Mouse (Mus musculus) CH12.LX (cell line): ENCODE data around the gene Zfp36l1. TPM values are rescaled to one million over a fixed set of nuclear protein-coding genes. Genes with fewer than 3 reads are reported as not detected.

Source experiments
- DNase-seq: peaks from one replicate; pipeline ENCODE4 v3.0.0-alpha.2; 2013; ENCODE audit errors: extremely low read depth
- H3K27ac ChIP-seq: 2 replicates; pipeline ENCODE4 v1.5.1; 2012; ENCODE audit warnings: low read depth, mild to moderate bottlenecking, control low read depth, moderate library complexity; ENCODE audit not compliant: insufficient read depth
- H3K27me3 ChIP-seq: replicated peaks from 2 replicates; pipeline ENCODE3; 2012; ENCODE audit warnings: inconsistent platforms
- H3K36me3 ChIP-seq, 2 experiments: replicated peaks in 1 of 2; 2 replicates each; pipeline versions ENCODE3 to v1.6.1; 2012; ENCODE audit warnings: inconsistent platforms in 1 of 2, low read length in 1 of 2, mild to moderate bottlenecking in 1 of 2, mixed read lengths in 1 of 2, moderate library complexity in 1 of 2; ENCODE audit not compliant: control insufficient read depth in 1 of 2, insufficient read depth in 1 of 2
- H3K4me1 ChIP-seq, 2 experiments: 2 replicates each; pipeline ENCODE4 v1.6.1; 2012; ENCODE audit warnings: inconsistent platforms in 1 of 2, moderate library complexity in 1 of 2; ENCODE audit not compliant: insufficient read depth in 2 of 2, control insufficient read depth in 1 of 2
- H3K4me2 ChIP-seq: 2 replicates; pipeline ENCODE4 v1.6.1; 2012; ENCODE audit warnings: low read depth, mild to moderate bottlenecking, control low read depth; ENCODE audit not compliant: poor library complexity, insufficient read depth, severe bottlenecking
- H3K4me3 ChIP-seq, 3 experiments: fragments of 150-350 bp in 1 of 3; sonication (generic) in 1 of 3; replicated peaks in 1 of 3; 2 replicates each; pipeline versions ENCODE3 to v1.5.1; 2011 to 2012; ENCODE audit warnings: low read depth in 2 of 3, low read length in 2 of 3, mild to moderate bottlenecking in 2 of 3, moderate library complexity in 2 of 3, control low read depth in 1 of 3, improper control_type of control experiment in 1 of 3, inconsistent platforms in 1 of 3, mixed read lengths in 1 of 3; ENCODE audit not compliant: poor library complexity in 1 of 3
- H3K79me2 ChIP-seq: replicated peaks from 2 replicates; pipeline ENCODE4 v1.6.1; 2012; ENCODE audit warnings: mild to moderate bottlenecking, moderate library complexity; ENCODE audit not compliant: control insufficient read depth, poor library complexity, insufficient read depth, severe bottlenecking; ENCODE audit errors: extremely low read depth
- H3K9ac ChIP-seq: 2 replicates; pipeline ENCODE4 v1.6.1; 2012; ENCODE audit warnings: low read depth, mild to moderate bottlenecking, control low read depth, moderate library complexity; ENCODE audit not compliant: insufficient read depth
- H3K9me3 ChIP-seq: replicated peaks from 2 replicates; pipeline ENCODE3; 2012; ENCODE audit warnings: low read length, inconsistent platforms, mixed read lengths
- BHLHE40 ChIP-seq: IDR thresholded peaks from 2 replicates; pipeline ENCODE4 v1.6.1; 2011; ENCODE audit warnings: mild to moderate bottlenecking, low read depth, low read length, improper control_type of control experiment
- CHD1 ChIP-seq: IDR thresholded peaks from 2 replicates; pipeline ENCODE4 v1.6.1; 2012; ENCODE audit warnings: low read depth, low read length, improper control_type of control experiment, inconsistent platforms
- CHD2 ChIP-seq: IDR thresholded peaks from 2 replicates; pipeline ENCODE4 v1.6.1; 2011; ENCODE audit warnings: low read length, improper control_type of control experiment
- CTCF ChIP-seq, 2 experiments: IDR thresholded peaks in 1 of 2; conservative IDR thresholded peaks in 1 of 2; 2 replicates each; pipeline ENCODE4 v1.5.1; 2011 to 2012; ENCODE audit warnings: low read depth in 2 of 2, low read length in 2 of 2, improper control_type of control experiment in 1 of 2, inconsistent platforms in 1 of 2, mild to moderate bottlenecking in 1 of 2, moderate library complexity in 1 of 2
- E2F4 ChIP-seq: IDR thresholded peaks from 2 replicates; pipeline ENCODE4 v1.6.1; 2011; ENCODE audit warnings: low read depth, low read length, improper control_type of control experiment; ENCODE audit not compliant: insufficient replicate concordance
- ELF1 ChIP-seq: IDR thresholded peaks from 2 replicates; pipeline ENCODE4 v1.6.1; 2014; ENCODE audit warnings: low read depth, mild to moderate bottlenecking, inconsistent platforms, low read length, improper control_type of control experiment
- EP300 ChIP-seq: IDR thresholded peaks from 2 replicates; pipeline ENCODE4 v1.6.1; 2011; ENCODE audit warnings: low read length, improper control_type of control experiment
- ETS1 ChIP-seq: conservative IDR thresholded peaks from 2 replicates; pipeline ENCODE4 v1.6.1; 2012; ENCODE audit warnings: low read depth, mild to moderate bottlenecking, inconsistent platforms, low read length, improper control_type of control experiment, moderate library complexity
- GABPA ChIP-seq: IDR thresholded peaks from 2 replicates; pipeline ENCODE4 v1.6.1; 2012; ENCODE audit warnings: low read depth, low read length, improper control_type of control experiment, inconsistent platforms; ENCODE audit not compliant: insufficient replicate concordance
- HCFC1 ChIP-seq: IDR thresholded peaks from 2 replicates; pipeline ENCODE4 v1.6.1; 2012; ENCODE audit warnings: low read depth, mild to moderate bottlenecking, inconsistent platforms, low read length, improper control_type of control experiment
- IRF4 ChIP-seq: IDR thresholded peaks from 2 replicates; pipeline ENCODE4 v1.6.1; 2014; ENCODE audit warnings: low read depth, mild to moderate bottlenecking, inconsistent platforms, low read length, improper control_type of control experiment
- JUN ChIP-seq: IDR thresholded peaks from 2 replicates; pipeline ENCODE4 v1.6.1; 2011; ENCODE audit warnings: low read depth, mild to moderate bottlenecking, low read length, improper control_type of control experiment, moderate library complexity; ENCODE audit not compliant: insufficient read depth
- JUND ChIP-seq: conservative IDR thresholded peaks from 2 replicates; pipeline ENCODE4 v1.6.1; 2011; ENCODE audit warnings: low read depth, low read length, improper control_type of control experiment
- KAT2A ChIP-seq: IDR thresholded peaks from 2 replicates; pipeline ENCODE4 v1.6.1; 2012; ENCODE audit warnings: low read length, improper control_type of control experiment, inconsistent platforms; ENCODE audit not compliant: insufficient replicate concordance
- MAFK ChIP-seq: IDR thresholded peaks from 2 replicates; pipeline ENCODE4 v1.6.1; 2011; ENCODE audit warnings: low read length, improper control_type of control experiment; ENCODE audit not compliant: insufficient replicate concordance
- MAX ChIP-seq: IDR thresholded peaks from 2 replicates; pipeline ENCODE4 v1.6.1; 2011; ENCODE audit warnings: low read length, improper control_type of control experiment
- MAZ ChIP-seq: IDR thresholded peaks from 2 replicates; pipeline ENCODE4 v1.6.1; 2012; ENCODE audit warnings: low read depth, mild to moderate bottlenecking, inconsistent platforms, low read length, improper control_type of control experiment, moderate library complexity
- MEF2A ChIP-seq: IDR thresholded peaks from 2 replicates; pipeline ENCODE4 v1.6.1; 2014; ENCODE audit warnings: low read depth, mild to moderate bottlenecking, inconsistent platforms, low read length, improper control_type of control experiment, borderline replicate concordance
- MXI1 ChIP-seq: IDR thresholded peaks from 2 replicates; pipeline ENCODE4 v1.6.1; 2011; ENCODE audit warnings: mild to moderate bottlenecking, low read depth, low read length, improper control_type of control experiment
- NELFE ChIP-seq: IDR thresholded peaks from 2 replicates; pipeline ENCODE4 v1.6.1; 2011; ENCODE audit warnings: low read depth, low read length, improper control_type of control experiment
- NRF1 ChIP-seq: IDR thresholded peaks from 2 replicates; pipeline ENCODE4 v1.6.1; 2014; ENCODE audit warnings: low read depth, mild to moderate bottlenecking, inconsistent platforms, low read length, improper control_type of control experiment, moderate library complexity
- PAX5 ChIP-seq: IDR thresholded peaks from 2 replicates; pipeline ENCODE4 v1.6.1; 2012; ENCODE audit warnings: low read length, inconsistent platforms, mixed read lengths
- RAD21 ChIP-seq: IDR thresholded peaks from 2 replicates; pipeline ENCODE4 v1.6.1; 2011; ENCODE audit warnings: low read depth, mild to moderate bottlenecking, low read length, improper control_type of control experiment, moderate library complexity
- RCOR1 ChIP-seq: conservative IDR thresholded peaks from 2 replicates; pipeline ENCODE4 v1.6.1; 2012; ENCODE audit warnings: low read depth, mild to moderate bottlenecking, inconsistent platforms, low read length, improper control_type of control experiment
- SIN3A ChIP-seq: IDR thresholded peaks from 2 replicates; pipeline ENCODE4 v1.6.1; 2012; ENCODE audit warnings: low read length, improper control_type of control experiment, inconsistent platforms
- SMC3 ChIP-seq: IDR thresholded peaks from 2 replicates; pipeline ENCODE4 v1.6.1; 2011; ENCODE audit warnings: low read depth, low read length, improper control_type of control experiment
- TBP ChIP-seq: conservative IDR thresholded peaks from 2 replicates; pipeline ENCODE4 v1.6.1; 2011; ENCODE audit warnings: low read depth, low read length, improper control_type of control experiment
- TCF12 ChIP-seq: IDR thresholded peaks from 2 replicates; pipeline ENCODE4 v1.6.1; 2014; ENCODE audit warnings: low read depth, mild to moderate bottlenecking, inconsistent platforms, low read length, improper control_type of control experiment
- UBTF ChIP-seq: IDR thresholded peaks from 2 replicates; pipeline ENCODE4 v1.6.1; 2012; ENCODE audit warnings: low read depth, mild to moderate bottlenecking, inconsistent platforms, low read length, improper control_type of control experiment, moderate library complexity
- USF1 ChIP-seq: IDR thresholded peaks from 2 replicates; pipeline ENCODE4 v1.6.1; 2014; ENCODE audit warnings: low read depth, mild to moderate bottlenecking, inconsistent platforms, low read length, improper control_type of control experiment
- USF2 ChIP-seq: conservative IDR thresholded peaks from 2 replicates; pipeline ENCODE4 v1.6.1; 2011; ENCODE audit warnings: low read depth, low read length, improper control_type of control experiment
- ZC3H11A ChIP-seq: IDR thresholded peaks from 2 replicates; pipeline ENCODE4 v1.6.1; 2012; ENCODE audit warnings: low read depth, mild to moderate bottlenecking, inconsistent platforms, low read length, improper control_type of control experiment
- ZKSCAN1 ChIP-seq: IDR thresholded peaks from 2 replicates; pipeline ENCODE4 v1.6.1; 2012; ENCODE audit warnings: low read depth, inconsistent platforms, low read length, improper control_type of control experiment, borderline replicate concordance
- ZNF384 ChIP-seq: IDR thresholded peaks from 2 replicates; pipeline ENCODE4 v1.6.1; 2012; ENCODE audit warnings: low read depth, low read length, improper control_type of control experiment, inconsistent platforms
- dilution Hi-C: fragments of 300-500 bp; cut with MboI; formaldehyde crosslinking; loops from 2 replicates; pipeline ENCODE4 v1.14.3; 2020; ENCODE audit warnings: low sequenced_read_pairs; ENCODE audit not compliant: extremely low pct_unique_long_range_greater_than_20kb, extremely low pct_ligation_motif_present
- in situ Hi-C: fragments of 300-500 bp; cut with MboI; formaldehyde crosslinking; loops from 3 replicates; pipeline ENCODE4 v1.14.3; 2019; ENCODE audit warnings: low sequenced_read_pairs, low pct_ligation_motif_present, low pct_unique_long_range_greater_than_20kb, mixed read lengths
- polyA plus RNA-seq: library from polyadenylated mRNA; unstranded; fragments of >175 nt; gene quantifications from 2 replicates; pipeline ENCODE4 v1.2.1, GENCODE M21; 2012; ENCODE audit warnings: low read depth; ENCODE audit not compliant: insufficient read length
- total RNA-seq, 2 experiments: library from RNA; depleted of rRNA; stranded (reverse); fragments of 300-350 nt in 1 of 2; fragments of >200 nt in 1 of 2; gene quantifications; 2 replicates each; pipeline ENCODE4 v1.2.3; 2012 to 2014

The Zfp36l1 gene
- total and polyA plus RNA-seq, 3 experiments, result 32.7 to 192 (median 50.7) TPM

DNA sequence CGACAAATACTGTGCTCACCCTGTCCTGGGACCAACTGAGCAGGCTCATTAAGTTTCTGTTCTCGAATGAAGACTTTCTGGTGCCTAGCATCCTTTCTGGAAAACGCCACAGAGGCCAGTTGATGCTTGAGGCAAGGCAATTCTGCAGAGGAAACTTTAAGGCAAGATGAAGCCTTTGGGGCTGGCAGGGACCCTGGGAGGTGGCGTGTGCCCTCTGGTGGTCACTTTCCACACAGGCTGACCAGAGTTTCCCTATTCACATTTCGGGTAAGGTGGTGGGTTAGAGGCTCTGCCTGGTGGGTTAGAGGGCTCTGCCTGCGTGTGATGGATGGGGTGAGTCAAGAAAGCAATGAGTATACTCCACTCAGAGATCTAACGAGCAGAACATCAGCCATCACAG, 28.7 kb upstream of the Zfp36l1 start:
- H3K9ac ChIP-seq, result no peak overlapping the region
- DNase-seq, result peak; percentile 57
- in situ Hi-C loops, result loop anchor here (10.0 kb wide), 1 partner anchor 537 kb away; no protein-coding TSS in a partner anchor
- dilution Hi-C loops, result no loop called here
- H3K4me1 ChIP-seq, result peaks cover 12 to 21% of the 10 kb centered on the region in 2 experiments
- H3K27me3 ChIP-seq, result no peaks in the 10 kb centered on the region
- H3K9me3 ChIP-seq, result no peaks in the 10 kb centered on the region
- H3K27ac ChIP-seq, result no peak overlapping the region
- no peak overlapping the region for H3K4me3 ChIP-seq
- TF ChIP-seq KAT2A (no peak), ETS1 (no peak), JUND (no peak), SMC3 (peak; percentile 86), E2F4 (no peak), CHD2 (no peak), MEF2A (0 out of 2 replicates have a peak, but pooled peaks have one; percentile 24), SIN3A (no peak), USF1 (no peak), ZNF384 (no peak), TBP (no peak), ZKSCAN1 (no peak), CTCF (conservative IDR thresholded peaks at IDR 0.05 in 1 of 2, IDR thresholded peaks at IDR 0.05 in 1 of 2; ENCODE audit: low read depth in 2 of 2, low read length in 2 of 2) (peak in 1 of 2 experiments; percentile 85; a peak in 3 of 4 replicates), BHLHE40 (no peak), PAX5 (no peak), NELFE (no peak), JUN (no peak), IRF4 (0 out of 2 replicates have a peak, but pooled peaks have one; percentile 15), TCF12 (no peak), MXI1 (no peak), RAD21 (peak; percentile 73), MAX (no peak), EP300 (no peak), ELF1 (no peak), USF2 (no peak), GABPA (no peak), ZC3H11A (no peak; the same call in 1 of the 2 replicates), NRF1 (no peak), UBTF (no peak), RCOR1 (no peak), CHD1 (no peak), MAFK (no peak), HCFC1 (no peak), MAZ (no peak)
- H3K36me3 ChIP-seq, result no peaks in the 10 kb centered on the region
- H3K4me2 ChIP-seq, result no peak overlapping the region
- H3K79me2 ChIP-seq, result no peaks in the 10 kb centered on the region
